Mouse (Mus musculus) C2C12 (cell line): ENCODE measurements around the gene Ndufa1. TPM values are rescaled to one million over a fixed set of nuclear protein-coding genes. Genes with fewer than 3 reads are reported as not detected.
"Not testable (repeated sequence)": the region's sequence is repeated elsewhere in the genome, so short reads cannot be mapped to it uniquely, and the experiment has no call there.

Experiments used
- H3K27me3 ChIP-seq: one replicate; pipeline ENCODE4 v1.6.1; 2011; ENCODE audit not compliant: control insufficient read depth, insufficient read depth, insufficient read length
- H3K36me3 ChIP-seq: one replicate; pipeline ENCODE4 v1.6.1; 2011; ENCODE audit not compliant: control insufficient read depth, insufficient read depth
- H3K4me3 ChIP-seq: one replicate; pipeline ENCODE4 v1.5.1; 2011; ENCODE audit warnings: mild to moderate bottlenecking, control low read depth; ENCODE audit not compliant: poor library complexity, insufficient read depth, severe bottlenecking
- H3K79me2 ChIP-seq: one replicate; pipeline ENCODE4 v1.6.1; 2011; ENCODE audit not compliant: control insufficient read depth, insufficient read depth
- H3K79me3 ChIP-seq: one replicate; pipeline ENCODE4 v1.6.1; 2011; ENCODE audit warnings: low read depth, control low read depth
- H3ac ChIP-seq: one replicate; pipeline ENCODE3; 2011; ENCODE audit warnings: low read depth; ENCODE audit not compliant: control insufficient read depth, insufficient read length
- CEBPB ChIP-seq: IDR thresholded peaks from one replicate; pipeline ENCODE4 v1.6.1; 2011; ENCODE audit warnings: low read depth, mild to moderate bottlenecking, control low read depth, moderate library complexity
- CTCF ChIP-seq: IDR thresholded peaks from one replicate; pipeline ENCODE4 v1.5.1; 2011; ENCODE audit not compliant: control insufficient read depth, insufficient read depth, insufficient read length
- FOSL1 ChIP-seq: IDR thresholded peaks from one replicate; pipeline ENCODE4 v1.8.0; 2011; ENCODE audit warnings: mild to moderate bottlenecking, low read length; ENCODE audit not compliant: poor library complexity, insufficient read depth, severe bottlenecking
- MAX ChIP-seq: IDR thresholded peaks from one replicate; pipeline ENCODE4 v1.6.1; 2011; ENCODE audit warnings: mild to moderate bottlenecking, control low read depth
- MYOD1 ChIP-seq: IDR thresholded peaks from one replicate; pipeline ENCODE4 v1.6.1; 2011; ENCODE audit warnings: low read depth; ENCODE audit not compliant: control insufficient read depth, insufficient read length
- MYOG ChIP-seq: IDR thresholded peaks from one replicate; pipeline ENCODE4 v1.6.1; 2011; ENCODE audit not compliant: control insufficient read depth, insufficient read length; ENCODE audit errors: extremely low read depth
- USF1 ChIP-seq: IDR thresholded peaks from one replicate; pipeline ENCODE4 v1.6.1; 2011; ENCODE audit warnings: low read depth, mild to moderate bottlenecking, control low read depth, moderate library complexity
- long read RNA-seq, 2 experiments: library from polyadenylated mRNA; unstranded; transcript quantifications; one replicate each; pipeline ENCODE4 v2.0.0; 2019 to 2020
- polyA plus RNA-seq: library from polyadenylated mRNA; unstranded; fragments of >200 nt; fragmentation: generic; extraction: Trizol; gene quantifications from one replicate; pipeline ENCODE4 v1.2.1, GENCODE M21; 2012; ENCODE audit warnings: missing spikeins

The Ndufa1 gene
- 254 TPM for polyA plus RNA-seq
- long read RNA-seq, experiment 1, transcript Ndufa1-201 (3 exons, 419 nt) = major isoform, 138 of 138 reads
- long read RNA-seq, experiment 1, partial matches to known transcripts = 0 of 138 reads
- long read RNA-seq, experiment 1, other reads (novel, unspliced or antisense) = 0 of 138 reads
- long read RNA-seq, experiment 2, transcript Ndufa1-201 (3 exons, 419 nt) = major isoform, 12 of 12 reads
- long read RNA-seq, experiment 2, partial matches to known transcripts = 0 of 12 reads
- long read RNA-seq, experiment 2, other reads (novel, unspliced or antisense) = 0 of 12 reads

GRCm38 (mm10) chrX:37191105-37191743 is at the start of gene Ndufa1, which contains the start of gene Rnf113a1:
Gene Ndufa1, minus strand, starts transcription at chrX:37191163.
Gene Rnf113a1, plus strand, starts transcription at chrX:37191245.
- no peak for TF ChIP-seq MYOG
- TF ChIP-seq CTCF = no peak
- peak; percentile 34 for TF ChIP-seq MAX
- Histone ChIP-seq H3ac (peak within 1 kb of the TSS; percentile 60), H3K79me2 (no peaks in the 10 kb centered on the region), H3K36me3 (no peaks in the 10 kb centered on the region), H3K27me3 (no peaks in the 10 kb centered on the region), H3K4me3 (peak within 1 kb of the TSS; percentile 37), H3K79me3 (no peaks in the 10 kb centered on the region)

- H3K79me2 ChIP-seq, H3K27me3 ChIP-seq, H3K79me3 ChIP-seq, H3K4me3 ChIP-seq, H3K36me3 ChIP-seq, H3ac ChIP-seq: not testable (repeated sequence)
These were observed 31.2 kb upstream of the Ndufa1 start, which contains the start of gene Rhox1 for GRCm38 (mm10) chrX:37222158-37222557. Gene Rhox1, minus strand, starts transcription at chrX:37222258.

GRCm38 (mm10) chrX:37210941-37211340 is 20.0 kb upstream of the Ndufa1 start, which contains the start of gene Gm9:
Gene Gm9, minus strand, starts transcription at chrX:37211041.
- Histone ChIP-seq H3K36me3 (no peaks in the 10 kb centered on the region), H3K79me3 (no peaks in the 10 kb centered on the region), H3K79me2 (no peaks in the 10 kb centered on the region), H3K27me3 (peaks cover 4% of the 10 kb centered on the region), H3K4me3 (no peak within 1 kb of the TSS), H3ac (no peak within 1 kb of the TSS)
- TF ChIP-seq CEBPB (no peak), USF1 (no peak), FOSL1 (no peak), MAX (no peak), CTCF (no peak)

- no peak overlapping the region for H3ac ChIP-seq
- H3K79me2 ChIP-seq = no peaks in the 10 kb centered on the region
- H3K36me3 ChIP-seq = no peaks in the 10 kb centered on the region
- no peak overlapping the region for H3K4me3 ChIP-seq
- H3K27me3 ChIP-seq = no peaks in the 10 kb centered on the region
- H3K79me3 ChIP-seq = no peaks in the 10 kb centered on the region
- TF ChIP-seq MAX = no peak
- TF ChIP-seq MYOG = no peak
- no peak for TF ChIP-seq MYOD1
- no peak for TF ChIP-seq FOSL1
- TF ChIP-seq CTCF = no peak
- no peak for TF ChIP-seq CEBPB
- no peak for TF ChIP-seq USF1
These were observed 7.7 kb upstream of the Ndufa1 start for GRCm38 (mm10) chrX:37198676-37199075.

- Histone ChIP-seq H3ac (peak overlapping the region; percentile 60), H3K79me2 (no peaks in the 10 kb centered on the region), H3K79me3 (no peaks in the 10 kb centered on the region), H3K36me3 (no peaks in the 10 kb centered on the region), H3K4me3 (peak overlapping the region; percentile 37), H3K27me3 (no peaks in the 10 kb centered on the region)
- TF ChIP-seq FOSL1 = no peak
- TF ChIP-seq USF1 = no peak
- no peak for TF ChIP-seq MYOD1
- no peak for TF ChIP-seq MAX
- TF ChIP-seq MYOG = no peak
- TF ChIP-seq CTCF = no peak
- TF ChIP-seq CEBPB = no peak
These were observed 899 bp upstream of the Ndufa1 start for GRCm38 (mm10) chrX:37191744-37192379.

GRCm38 (mm10) chrX:37190755-37191104 is 233 bp downstream of the Ndufa1 start:
- Histone ChIP-seq H3K27me3 (no peaks in the 10 kb centered on the region), H3K36me3 (no peaks in the 10 kb centered on the region), H3K4me3 (peak overlapping the region; percentile 37), H3K79me2 (no peaks in the 10 kb centered on the region), H3K79me3 (no peaks in the 10 kb centered on the region), H3ac (peak overlapping the region; percentile 16)
- TF ChIP-seq FOSL1 = no peak

GRCm38 (mm10) chrX:37184401-37184800 is 6.6 kb downstream of the Ndufa1 start:
- not testable (repeated sequence) for H3K79me3 ChIP-seq, H3K79me2 ChIP-seq, H3K4me3 ChIP-seq, H3K27me3 ChIP-seq, H3K36me3 ChIP-seq, H3ac ChIP-seq
